Mouse (Mus musculus): ENCODE data around the gene Nrp2.

The Nrp2 gene

GRCm38 (mm10) chr1:62820170-62820569 lies 117.1 kb downstream of the Nrp2 start:
- no peak for DNase-seq (ENCODE audit: low spot score in 2 of 2)

- no peak for DNase-seq (ENCODE audit: low spot score in 2 of 2)
These were observed 118.7 kb downstream of the Nrp2 start for GRCm38 (mm10) chr1:62821509-62822398.

GRCm38 (mm10) chr1:62823549-62824195 lies 120.6 kb downstream of the Nrp2 start:
- no peak for DNase-seq (ENCODE audit: low spot score in 2 of 2)

GRCm38 (mm10) chr1:62825822-62826765 lies 123.0 kb downstream of the Nrp2 start:
- no peak for DNase-seq (ENCODE audit: low spot score in 2 of 2)

- no peak for DNase-seq (ENCODE audit: low spot score in 2 of 2)
These were observed 124.2 kb downstream of the Nrp2 start for GRCm38 (mm10) chr1:62827316-62827715.

GRCm38 (mm10) chr1:62828156-62828555 lies 125.1 kb downstream of the Nrp2 start:
- DNase-seq (ENCODE audit: low spot score in 2 of 2) = no peak

GRCm38 (mm10) chr1:62829690-62830417 lies 126.8 kb downstream of the Nrp2 start:
- DNase-seq (ENCODE audit: low spot score in 2 of 2) = peak; percentile 42 to 74

GRCm38 (mm10) chr1:62830418-62830769 lies 127.3 kb downstream of the Nrp2 start:
- no peak for DNase-seq (ENCODE audit: low spot score in 2 of 2)

GRCm38 (mm10) chr1:62831725-62832455 lies 128.8 kb downstream of the Nrp2 start:
- DNase-seq (ENCODE audit: low spot score in 2 of 2) = no peak

GRCm38 (mm10) chr1:62833356-62833755 lies 130.3 kb downstream of the Nrp2 start:
- no peak for DNase-seq (ENCODE audit: low spot score in 2 of 2)

GRCm38 (mm10) chr1:62834443-62835185 lies 131.5 kb downstream of the Nrp2 start:
- DNase-seq (ENCODE audit: low spot score in 2 of 2) = no peak

GRCm38 (mm10) chr1:62838083-62838482 lies 135.0 kb downstream of the Nrp2 start:
- no peak for DNase-seq (ENCODE audit: low spot score in 2 of 2)

- no peak for DNase-seq (ENCODE audit: low spot score in 2 of 2)
These were observed 135.5 kb downstream of the Nrp2 start for GRCm38 (mm10) chr1:62838631-62839030.

GRCm38 (mm10) chr1:62843215-62843614 lies 140.1 kb downstream of the Nrp2 start:
- peak in 1 of 2 experiments; percentile 13 for DNase-seq (ENCODE audit: low spot score in 2 of 2)

- no peak for DNase-seq (ENCODE audit: low spot score in 2 of 2)
These were observed 148.2 kb downstream of the Nrp2 start for GRCm38 (mm10) chr1:62850990-62851940.

GRCm38 (mm10) chr1:62853362-62853761 lies 150.3 kb downstream of the Nrp2 start:
- DNase-seq (ENCODE audit: low spot score in 2 of 2) = no peak

GRCm38 (mm10) chr1:62853996-62854395 lies 150.9 kb downstream of the Nrp2 start:
- no peak for DNase-seq (ENCODE audit: low spot score in 2 of 2)

GRCm38 (mm10) chr1:62859098-62859497 lies 156.0 kb downstream of the Nrp2 start:
- DNase-seq (ENCODE audit: low spot score in 2 of 2) = no peak

Measured in natural killer cell, adult 2 months (primary cell).